Comparison of ENCODE assay signal across 8 mouse cellular contexts in genomic region chr4:65123741-65124224, GRCm38 (mm10). TPM values are rescaled to one million over a fixed set of nuclear protein-coding genes. Genes with fewer than 3 reads are reported as not detected.
DNase-seq lines count a peak whose midpoint lies in the region; ATAC-seq and TF ChIP-seq lines count a peak whose summit lies in the region.

Gene Pappa (plus strand): TSS chr4:65124174.

- no peak within 1 kb of the TSS for H3K27ac ChIP-seq in embryonic facial prominence, embryonic 11.5 days (replicated peaks; ENCODE audit: low read depth, low read length)
- H3K27ac ChIP-seq in intestine, embryonic 16.5 days (ENCODE audit: low read length): no peak within 1 kb of the TSS
- H3K27ac ChIP-seq in neural tube, embryonic 14.5 days (ENCODE audit: low read depth, low read length): no peak within 1 kb of the TSS

- H3K4me3 ChIP-seq in lung, adult 2 months (replicated peaks; ENCODE audit: extremely low read depth, low read depth, low read length): peak within 1 kb of the TSS; percentile 46
- H3K4me3 ChIP-seq in embryonic facial prominence, embryonic 11.5 days (ENCODE audit: low read depth, low read length): peak within 1 kb of the TSS; percentile 48
- H3K4me3 ChIP-seq in intestine, embryonic 16.5 days (ENCODE audit: low read length): peak within 1 kb of the TSS; percentile 54
- H3K4me3 ChIP-seq in neural tube, embryonic 14.5 days (ENCODE audit: low read depth, low read length): peak within 1 kb of the TSS; percentile 50

- no peak for TF ChIP-seq CTCF in lung, adult 2 months (IDR thresholded peaks at IDR 0.05; ENCODE audit: insufficient read depth, low read length)

- no peak for TF ChIP-seq POLR2A in lung, adult 2 months (IDR thresholded peaks at IDR 0.05; ENCODE audit: borderline replicate concordance, extremely low read depth, low read depth, low read length)

- H3K4me1 ChIP-seq in lung, adult 2 months (ENCODE audit: control insufficient read depth, insufficient read depth, low read length): no peaks in the 10 kb centered on the region; the same call in 1 of the 2 replicates
- H3K4me1 ChIP-seq in embryonic facial prominence, embryonic 11.5 days (ENCODE audit: control insufficient read depth, insufficient read depth, low read length): no peaks in the 10 kb centered on the region; the same call in 1 of the 2 replicates
- H3K4me1 ChIP-seq in intestine, embryonic 16.5 days (ENCODE audit: control insufficient read depth, insufficient read depth, low read length): peaks cover 7% of the 10 kb centered on the region; the same call in 1 of the 2 replicates
- H3K4me1 ChIP-seq in neural tube, embryonic 14.5 days (ENCODE audit: control insufficient read depth, insufficient read depth, low read length): peaks cover 9% of the 10 kb centered on the region; the same call in 1 of the 2 replicates

- intact Hi-C loops in left cerebral cortex, postnatal 4 days (cut with DNase I): loop anchor here (10.0 kb wide), 2 partner anchors 371 to 461 kb away; no protein-coding TSS in a partner anchor

- peak within 1 kb of the TSS; percentile 95 for H3K4me2 ChIP-seq in embryonic facial prominence, embryonic 11.5 days (ENCODE audit: low read depth, low read length)
- H3K4me2 ChIP-seq in intestine, embryonic 16.5 days (ENCODE audit: low read depth, low read length): peak within 1 kb of the TSS; percentile 89
- peak within 1 kb of the TSS; percentile 97 for H3K4me2 ChIP-seq in neural tube, embryonic 14.5 days (ENCODE audit: low read depth, low read length)

- no peaks in the 10 kb centered on the region for H3K36me3 ChIP-seq in embryonic facial prominence, embryonic 11.5 days (replicated peaks; ENCODE audit: control insufficient read depth, insufficient read depth, low read depth, low read length)
- no peaks in the 10 kb centered on the region for H3K36me3 ChIP-seq in intestine, embryonic 16.5 days (ENCODE audit: control insufficient read depth, insufficient read depth, low read length)
- no peaks in the 10 kb centered on the region for H3K36me3 ChIP-seq in neural tube, embryonic 14.5 days (ENCODE audit: control insufficient read depth, insufficient read depth, low read length)

- H3K27me3 ChIP-seq in embryonic facial prominence, embryonic 11.5 days (ENCODE audit: control insufficient read depth, insufficient read depth, low read length): peaks cover 5% of the 10 kb centered on the region
- H3K27me3 ChIP-seq in intestine, embryonic 16.5 days (replicated peaks; ENCODE audit: control insufficient read depth, insufficient read depth, low read length): peaks cover 7% of the 10 kb centered on the region
- peaks cover 10% of the 10 kb centered on the region for H3K27me3 ChIP-seq in neural tube, embryonic 14.5 days (ENCODE audit: control insufficient read depth, insufficient read depth, low read length)

- H3K9me3 ChIP-seq in embryonic facial prominence, embryonic 11.5 days (replicated peaks; ENCODE audit: control insufficient read depth, low read length): no peaks in the 10 kb centered on the region
- H3K9me3 ChIP-seq in intestine, embryonic 16.5 days (ENCODE audit: control insufficient read depth, low read length): no peaks in the 10 kb centered on the region
- H3K9me3 ChIP-seq in neural tube, embryonic 14.5 days (ENCODE audit: control insufficient read depth, low read length): no peaks in the 10 kb centered on the region

- ATAC-seq in embryonic facial prominence, embryonic 11.5 days (replicated peaks; ENCODE audit: insufficient number of reproducible peaks, low FRiP score, low TSS enrichment, low read depth): no peak
- ATAC-seq in intestine, embryonic 16.5 days: no peak
- no peak for ATAC-seq in neural tube, embryonic 14.5 days (ENCODE audit: low read depth)

- under 1% methylated on average over 16 of the region's 16 CpGs for WGBS in lung, adult 2 months
- 0% methylated on average over 14 of the region's 16 CpGs for WGBS in embryonic facial prominence, embryonic 11.5 days
- under 1% methylated on average over 15 of the region's 16 CpGs for WGBS in intestine, embryonic 16.5 days
- 0% methylated on average over 16 of the region's 16 CpGs for WGBS in neural tube, embryonic 14.5 days

- DNase-seq in lung, adult 2 months: no peak
- DNase-seq in lung, postnatal 10 days: no peak
- DNase-seq in embryonic facial prominence, embryonic 11.5 days (ENCODE audit: low spot score): peak; percentile 33
- DNase-seq in left cerebral cortex, postnatal 4 days: no peak
- no peak for DNase-seq in thymus, postnatal 36 days
- DNase-seq in gastrocnemius, postnatal 4 days (ENCODE audit: low spot score in 2 of 2): no peak

- H3K9ac ChIP-seq in embryonic facial prominence, embryonic 11.5 days (replicated peaks; ENCODE audit: low read length): peak within 1 kb of the TSS; percentile 65
- H3K9ac ChIP-seq in intestine, embryonic 16.5 days (ENCODE audit: low read depth, low read length): peak within 1 kb of the TSS; percentile 62
- peak within 1 kb of the TSS; percentile 59 for H3K9ac ChIP-seq in neural tube, embryonic 14.5 days (replicated peaks; ENCODE audit: low read depth, low read length)

RNA-seq across cellular contexts. Expression of gene Pappa, which starts in this region (rescaled TPM):
- 0.31 and 0.33 TPM in 2 replicates for polyA plus RNA-seq in lung, adult 2 months (2012; rRNA removed)
- 0.88 and 0.93 TPM in 2 replicates for polyA plus RNA-seq in embryonic facial prominence, embryonic 11.5 days (2014; fragmentation: Nextera tagmentation; extraction: Ambion mirVana)
- 0.53 and 0.61 TPM in 2 replicates for polyA plus RNA-seq in intestine, embryonic 16.5 days (2015; fragmentation: Nextera tagmentation; extraction: Ambion mirVana)
- polyA plus RNA-seq in neural tube, embryonic 14.5 days (2014; fragmentation: Nextera tagmentation; extraction: Ambion mirVana): 1.1 and 1.2 TPM in 2 replicates
- total RNA-seq in left cerebral cortex, postnatal 4 days (2021): under 1 TPM; 0.18 to 0.62 TPM
- 1 to 10 TPM; 1.5 to 1.9 TPM for total RNA-seq in gastrocnemius, postnatal 4 days (2021)

Comparison
In these comparisons a context has a peak if more than half of its experiments do, and no peak if none do; other contexts are left out.
1. Peak in DNase-seq, H3K4me3 ChIP-seq, H3K9ac ChIP-seq and H3K4me2 ChIP-seq in embryonic facial prominence, embryonic 11.5 days; RNA of the gene not detected or under 1 TPM.